Mouse (Mus musculus) ES-Bruce4 (cell line): ENCODE measurements around the gene Pde10a. TPM values are rescaled to one million over a fixed set of nuclear protein-coding genes. Genes with fewer than 3 reads are reported as not detected.

Experiments used
- H3K27ac ChIP-seq: 2 replicates; pipeline ENCODE4 v1.5.1; 2012; ENCODE audit warnings: low read length, inconsistent platforms; ENCODE audit not compliant: insufficient read depth
- H3K27me3 ChIP-seq: 2 replicates; pipeline ENCODE4 v1.6.1; 2012; ENCODE audit warnings: mild to moderate bottlenecking, low read length, inconsistent platforms; ENCODE audit not compliant: control insufficient read depth, poor library complexity, insufficient read depth, severe bottlenecking
- H3K36me3 ChIP-seq: 2 replicates; pipeline ENCODE4 v1.6.1; 2012; ENCODE audit warnings: inconsistent platforms, mild to moderate bottlenecking, low read length, moderate library complexity; ENCODE audit not compliant: control insufficient read depth, poor library complexity, insufficient read depth, severe bottlenecking
- H3K4me1 ChIP-seq: one replicate; pipeline ENCODE4 v1.8.1; 2011; ENCODE audit warnings: low read length; ENCODE audit not compliant: control insufficient read depth, insufficient read depth
- H3K4me3 ChIP-seq: 2 replicates; pipeline ENCODE4 v1.5.1; 2011; ENCODE audit warnings: low read depth, mild to moderate bottlenecking, low read length
- H3K9ac ChIP-seq: 2 replicates; pipeline ENCODE4 v1.6.1; 2012; ENCODE audit warnings: low read depth, mild to moderate bottlenecking, inconsistent platforms; ENCODE audit not compliant: poor library complexity, severe bottlenecking
- H3K9me3 ChIP-seq: replicated peaks from 2 replicates; pipeline ENCODE4 v1.6.1; 2012; ENCODE audit warnings: mild to moderate bottlenecking, low read length, inconsistent platforms; ENCODE audit not compliant: control insufficient read depth, poor library complexity, insufficient read depth, severe bottlenecking
- CTCF ChIP-seq: IDR thresholded peaks from one replicate; pipeline ENCODE4 v1.8.1; 2011; ENCODE audit warnings: low read depth, low read length
- EP300 ChIP-seq: IDR thresholded peaks from 2 replicates; pipeline ENCODE4 v1.6.1; 2011; ENCODE audit warnings: low read depth, low read length; ENCODE audit not compliant: insufficient read depth
- POLR2A ChIP-seq: IDR thresholded peaks from one replicate; pipeline ENCODE4 v1.8.1; 2011; ENCODE audit warnings: low read length; ENCODE audit not compliant: insufficient read depth
- polyA plus RNA-seq: library from polyadenylated mRNA; stranded (reverse); fragments of >200 nt; gene quantifications from 2 replicates; pipeline ENCODE4 v1.2.4, GENCODE M21; 2011; ENCODE audit warnings: low read depth; ENCODE audit not compliant: missing spikeins, insufficient read depth, insufficient read length

Gene Pde10a
- polyA plus RNA-seq, 1 experiment = 2.7 TPM

DNA sequence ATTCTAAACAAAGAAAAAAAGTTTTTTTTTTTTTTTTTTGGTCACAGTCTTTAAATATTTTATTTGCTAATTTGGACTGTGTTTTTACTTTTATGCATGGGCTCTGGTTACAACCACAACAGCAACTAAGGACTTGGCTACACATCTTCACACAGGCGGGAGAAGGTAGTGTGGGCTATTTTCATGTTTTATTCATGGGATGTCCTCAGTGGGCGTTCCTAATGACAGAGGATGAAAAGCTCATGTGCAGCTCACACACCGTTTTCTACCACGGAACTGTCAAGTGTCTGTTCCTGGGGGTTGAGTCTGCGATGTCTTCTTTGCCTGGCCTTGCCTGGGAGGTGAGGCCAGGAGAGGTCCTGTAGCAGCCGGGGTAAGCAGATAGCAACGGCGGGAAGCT lies 315.9 kb downstream of the Pde10a start:
- no peak overlapping the region for H3K4me3 ChIP-seq
- no peaks in the 10 kb centered on the region for H3K4me1 ChIP-seq
- H3K9me3 ChIP-seq = no peaks in the 10 kb centered on the region
- no peak for TF ChIP-seq POLR2A
- TF ChIP-seq EP300 = no peak
- TF ChIP-seq CTCF = no peak
- H3K27me3 ChIP-seq = no peaks in the 10 kb centered on the region
- H3K9ac ChIP-seq = no peak overlapping the region
- no peak overlapping the region for H3K27ac ChIP-seq
- H3K36me3 ChIP-seq = no peaks in the 10 kb centered on the region

- Histone ChIP-seq H3K27ac (no peak overlapping the region), H3K27me3 (no peaks in the 10 kb centered on the region), H3K4me3 (no peak overlapping the region), H3K9ac (no peak overlapping the region), H3K36me3 (no peaks in the 10 kb centered on the region), H3K9me3 (no peaks in the 10 kb centered on the region), H3K4me1 (no peaks in the 10 kb centered on the region)
- TF ChIP-seq EP300 = no peak
- no peak for TF ChIP-seq CTCF
- TF ChIP-seq POLR2A = no peak
Observed at GRCm38 (mm10) chr17:8841897-8842540, 316.8 kb downstream of the Pde10a start.

DNA sequence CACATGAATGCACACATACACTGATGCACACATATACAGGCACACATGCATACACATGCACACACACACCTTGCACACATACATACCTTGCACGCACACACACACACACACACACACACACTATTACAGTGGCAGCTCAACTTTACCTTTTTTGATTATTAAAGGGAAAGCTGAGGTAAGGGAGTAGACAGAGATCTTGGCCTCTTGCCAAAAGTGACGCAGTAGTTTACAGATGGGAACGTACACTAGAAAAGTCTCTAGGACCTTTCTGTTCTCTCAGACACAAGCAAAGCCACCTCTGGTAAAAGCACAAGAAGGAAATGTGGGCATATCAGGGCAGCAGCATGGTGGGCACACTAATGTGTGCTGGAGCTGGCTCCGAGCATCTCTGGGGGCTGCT lies 317.5 kb downstream of the Pde10a start:
- TF ChIP-seq CTCF (no peak), POLR2A (no peak), EP300 (no peak)
- Histone ChIP-seq H3K9me3 (no peaks in the 10 kb centered on the region), H3K4me1 (no peaks in the 10 kb centered on the region), H3K27me3 (no peaks in the 10 kb centered on the region), H3K36me3 (no peaks in the 10 kb centered on the region), H3K9ac (no peak overlapping the region), H3K27ac (no peak overlapping the region), H3K4me3 (no peak overlapping the region)

GRCm38 (mm10) chr17:8843941-8844340 lies 318.8 kb downstream of the Pde10a start:
- Histone ChIP-seq H3K4me3 (no peak overlapping the region), H3K27me3 (no peaks in the 10 kb centered on the region), H3K9me3 (no peaks in the 10 kb centered on the region), H3K9ac (no peak overlapping the region), H3K36me3 (no peaks in the 10 kb centered on the region), H3K27ac (no peak overlapping the region), H3K4me1 (no peaks in the 10 kb centered on the region)
- no peak for TF ChIP-seq POLR2A
- no peak for TF ChIP-seq CTCF
- TF ChIP-seq EP300 = no peak

DNA sequence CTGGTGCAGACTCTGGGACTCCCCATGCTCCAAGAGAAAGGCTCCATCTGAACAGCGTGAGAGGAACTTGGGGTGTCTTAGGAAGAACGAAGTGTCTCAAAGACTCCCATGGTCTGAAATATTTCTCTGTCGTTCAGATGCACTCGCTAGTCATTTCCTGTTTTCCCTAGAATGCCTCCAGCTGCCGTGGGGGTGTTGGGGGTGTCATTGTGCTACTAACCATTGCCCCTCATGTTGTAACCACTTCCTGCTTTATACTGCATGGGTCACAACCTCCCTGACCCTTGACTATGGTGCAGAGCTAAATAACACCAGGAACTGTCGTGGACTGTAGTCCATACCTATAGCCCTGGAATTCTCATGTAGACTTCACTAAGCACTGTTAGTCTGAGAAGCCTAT lies 321.3 kb downstream of the Pde10a start:
- TF ChIP-seq POLR2A = no peak
- TF ChIP-seq CTCF = no peak
- no peak for TF ChIP-seq EP300
- Histone ChIP-seq H3K36me3 (no peaks in the 10 kb centered on the region), H3K27ac (no peak overlapping the region), H3K4me1 (no peaks in the 10 kb centered on the region), H3K4me3 (no peak overlapping the region), H3K9ac (no peak overlapping the region), H3K27me3 (no peaks in the 10 kb centered on the region; the same call in 1 of the 2 replicates), H3K9me3 (no peaks in the 10 kb centered on the region)

- Histone ChIP-seq H3K27me3 (no peaks in the 10 kb centered on the region; the same call in 1 of the 2 replicates), H3K9ac (no peak overlapping the region), H3K36me3 (no peaks in the 10 kb centered on the region), H3K9me3 (no peaks in the 10 kb centered on the region), H3K4me1 (no peaks in the 10 kb centered on the region), H3K27ac (no peak overlapping the region), H3K4me3 (no peak overlapping the region)
- no peak for TF ChIP-seq EP300
- TF ChIP-seq CTCF = no peak
- no peak for TF ChIP-seq POLR2A
Observed at GRCm38 (mm10) chr17:8847558-8847957, 322.4 kb downstream of the Pde10a start.
